Comparison of ENCODE assay signal across 8 mouse cellular contexts in the genomic region with DNA sequence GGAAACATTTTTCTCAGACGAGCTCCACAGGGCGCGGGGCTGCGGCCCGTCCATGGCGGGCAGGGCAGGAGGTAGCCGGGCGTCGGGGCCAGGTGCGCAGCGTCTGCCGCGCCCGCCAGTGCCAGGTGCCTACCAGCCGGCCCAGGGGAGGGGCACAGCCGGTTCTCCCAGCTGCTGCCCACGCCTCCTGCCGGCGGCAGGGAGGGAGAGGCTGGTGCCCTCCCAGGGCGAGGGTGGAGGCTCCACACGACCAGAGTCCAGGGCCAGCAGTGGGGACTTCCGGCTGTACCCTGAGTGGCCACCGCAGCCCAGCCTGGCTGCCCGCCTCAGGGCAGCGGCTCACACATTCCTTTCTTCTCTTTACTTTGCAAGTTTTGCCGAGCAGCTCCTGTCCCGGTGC. TPM values are rescaled to one million over a fixed set of nuclear protein-coding genes. Genes with fewer than 3 reads are reported as not detected.
A peak's percentile ranks its signal among the peaks of the same experiment; 100 is the strongest.
DNase-seq lines count a peak whose midpoint lies in the region; ATAC-seq and TF ChIP-seq lines count a peak whose summit lies in the region.

No protein-coding gene starts in this region.

- intact Hi-C loops in gastrocnemius, postnatal 36 days (cut with DNase I), result loop anchor here (5.0 kb wide), 1 partner anchor 33 kb away; no protein-coding TSS in a partner anchor

- no peak for DNase-seq in heart, adult 11 months
- DNase-seq in hindbrain, postnatal 0 days (ENCODE audit: low spot score), result no peak
- no peak for DNase-seq in liver, embryonic 11.5 days (ENCODE audit: low spot score)
- DNase-seq in natural killer cell, adult 2 months (ENCODE audit: low spot score in 2 of 2), result peak; percentile 51 to 71
- DNase-seq in cerebellum, postnatal 4 days (ENCODE audit: low spot score in 2 of 2), result no peak
- DNase-seq in gastrocnemius, adult 18-20 months (ENCODE audit: low spot score), result no peak
- DNase-seq in gastrocnemius, postnatal 36 days, result no peak

- H3K4me3 ChIP-seq in heart, embryonic 16.5 days (ENCODE audit: low read length), result peak overlapping the region; percentile 1; the same call in 1 of the 2 replicates
- 0 out of 2 replicates have a peak overlapping the region, but pooled peaks have one; percentile 2 for H3K4me3 ChIP-seq in hindbrain, postnatal 0 days (ENCODE audit: low read length)
- H3K4me3 ChIP-seq in liver, embryonic 11.5 days (ENCODE audit: low read depth, low read length), result peak overlapping the region; percentile 25; the same call in 1 of the 2 replicates

- H3K36me3 ChIP-seq in heart, embryonic 16.5 days (ENCODE audit: control insufficient read depth, insufficient read depth), result no peaks in the 10 kb centered on the region
- H3K36me3 ChIP-seq in hindbrain, postnatal 0 days (ENCODE audit: insufficient read depth, low read length), result no peaks in the 10 kb centered on the region
- no peaks in the 10 kb centered on the region for H3K36me3 ChIP-seq in liver, embryonic 11.5 days (ENCODE audit: control insufficient read depth, insufficient read depth, low read length)

- 7% methylated on average over 27 of the region's 27 CpGs for WGBS in heart, embryonic 16.5 days
- 20% methylated on average over 20 of the region's 27 CpGs for WGBS in hindbrain, postnatal 0 days
- 7% methylated on average over 27 of the region's 27 CpGs for WGBS in liver, embryonic 11.5 days

- TF ChIP-seq CTCF in hindbrain, postnatal 0 days (IDR thresholded peaks at IDR 0.05; ENCODE audit: low read depth), result no peak

- no peaks in the 10 kb centered on the region for H3K9me3 ChIP-seq in heart, embryonic 16.5 days (replicated peaks; ENCODE audit: control insufficient read depth, low read length)
- no peaks in the 10 kb centered on the region for H3K9me3 ChIP-seq in hindbrain, postnatal 0 days (ENCODE audit: low read length)
- no peaks in the 10 kb centered on the region for H3K9me3 ChIP-seq in liver, embryonic 11.5 days (ENCODE audit: control insufficient read depth, low read length)

- ATAC-seq in heart, embryonic 16.5 days (replicated peaks; ENCODE audit: extremely low read depth, insufficient read depth, low FRiP score), result no peak
- no peak for ATAC-seq in hindbrain, postnatal 0 days
- 0 out of 2 replicates have a peak, but pooled peaks have one; percentile 36 for ATAC-seq in liver, embryonic 11.5 days (replicated peaks; ENCODE audit: low FRiP score)

- peak overlapping the region; percentile 41 for H3K4me2 ChIP-seq in heart, embryonic 16.5 days (ENCODE audit: low read depth, low read length)
- peak overlapping the region; percentile 31 for H3K4me2 ChIP-seq in hindbrain, postnatal 0 days (ENCODE audit: low read depth, low read length)
- peak overlapping the region; percentile 56 for H3K4me2 ChIP-seq in liver, embryonic 11.5 days

- no peaks in the 10 kb centered on the region for H3K4me1 ChIP-seq in heart, embryonic 16.5 days (ENCODE audit: control insufficient read depth, insufficient read depth, low read length)
- no peaks in the 10 kb centered on the region for H3K4me1 ChIP-seq in hindbrain, postnatal 0 days (ENCODE audit: insufficient read depth, low read length)
- no peaks in the 10 kb centered on the region for H3K4me1 ChIP-seq in liver, embryonic 11.5 days (replicated peaks; ENCODE audit: control insufficient read depth, insufficient read depth, low read length)

- H3K27me3 ChIP-seq in heart, embryonic 16.5 days (ENCODE audit: control insufficient read depth, insufficient read depth, low read length), result peaks cover 26% of the 10 kb centered on the region
- H3K27me3 ChIP-seq in hindbrain, postnatal 0 days (ENCODE audit: insufficient read depth, low read length), result peaks cover 6% of the 10 kb centered on the region; the same call in 1 of the 2 replicates
- H3K27me3 ChIP-seq in liver, embryonic 11.5 days (replicated peaks; ENCODE audit: control insufficient read depth, insufficient read depth, low read length), result peaks cover 29% of the 10 kb centered on the region

- H3K9ac ChIP-seq in heart, embryonic 16.5 days (ENCODE audit: low read length), result peak overlapping the region; percentile 6; the same call in 1 of the 2 replicates
- 0 out of 2 replicates have a peak overlapping the region, but pooled peaks have one; percentile 13 for H3K9ac ChIP-seq in hindbrain, postnatal 0 days (replicated peaks; ENCODE audit: low read length)
- H3K9ac ChIP-seq in liver, embryonic 11.5 days (ENCODE audit: low read depth, low read length), result no peak overlapping the region

- H3K27ac ChIP-seq in heart, embryonic 16.5 days (ENCODE audit: low read length), result no peak overlapping the region
- no peak overlapping the region for H3K27ac ChIP-seq in hindbrain, postnatal 0 days
- no peak overlapping the region for H3K27ac ChIP-seq in liver, embryonic 11.5 days (ENCODE audit: low read depth, low read length)

RNA-seq across cellular contexts. Expression of gene Lmtk3, which starts 24.1 kb away (rescaled TPM):
- 0.53 and 0.57 TPM in 2 replicates for polyA plus RNA-seq in heart, embryonic 16.5 days (2015; fragmentation: Nextera tagmentation; extraction: Ambion mirVana)
- 125 and 133 TPM in 2 replicates for total RNA-seq in hindbrain, postnatal 0 days (2014; rRNA removed)
- polyA plus RNA-seq in hindbrain, postnatal 0 days (2015; fragmentation: Nextera tagmentation; extraction: Ambion mirVana), result 13.6 and 13.9 TPM in 2 replicates
- polyA plus RNA-seq in liver, embryonic 11.5 days (2014; fragmentation: Nextera tagmentation; extraction: Ambion mirVana), result 0.30 and 0.45 TPM in 2 replicates
- not detected for total RNA-seq in gastrocnemius, adult 18-20 months (2021)
- not detected for total RNA-seq in gastrocnemius, postnatal 36 days (2021)

RNA-seq across cellular contexts. Expression of gene Sult2b1, which starts 25.1 kb away (rescaled TPM):
- 0.66 and 0.72 TPM in 2 replicates for polyA plus RNA-seq in heart, embryonic 16.5 days (2015; fragmentation: Nextera tagmentation; extraction: Ambion mirVana)
- total RNA-seq in hindbrain, postnatal 0 days (2014; rRNA removed), result 4.7 and 12.1 TPM in 2 replicates
- 5.7 and 7.4 TPM in 2 replicates for polyA plus RNA-seq in hindbrain, postnatal 0 days (2015; fragmentation: Nextera tagmentation; extraction: Ambion mirVana)
- 0.65 and 0.70 TPM in 2 replicates for polyA plus RNA-seq in liver, embryonic 11.5 days (2014; fragmentation: Nextera tagmentation; extraction: Ambion mirVana)
- not detected for total RNA-seq in gastrocnemius, adult 18-20 months (2021)
- not detected for total RNA-seq in gastrocnemius, postnatal 36 days (2021)

RNA-seq across cellular contexts. Expression of gene Spaca4, which starts 33.8 kb away (rescaled TPM):
- not detected in 2 replicates for polyA plus RNA-seq in heart, embryonic 16.5 days (2015; fragmentation: Nextera tagmentation; extraction: Ambion mirVana)
- total RNA-seq in hindbrain, postnatal 0 days (2014; rRNA removed), result not detected in 2 replicates
- not detected in 2 replicates for polyA plus RNA-seq in hindbrain, postnatal 0 days (2015; fragmentation: Nextera tagmentation; extraction: Ambion mirVana)
- not detected in 2 replicates for polyA plus RNA-seq in liver, embryonic 11.5 days (2014; fragmentation: Nextera tagmentation; extraction: Ambion mirVana)
- total RNA-seq in gastrocnemius, adult 18-20 months (2021), result not detected
- total RNA-seq in gastrocnemius, postnatal 36 days (2021), result not detected

RNA-seq across cellular contexts. Expression of gene Fam83e, which starts 38.4 kb away (rescaled TPM):
- polyA plus RNA-seq in heart, embryonic 16.5 days (2015; fragmentation: Nextera tagmentation; extraction: Ambion mirVana), result 0.39 and 0.84 TPM in 2 replicates
- 0.11 and 0.16 TPM in 2 replicates for total RNA-seq in hindbrain, postnatal 0 days (2014; rRNA removed)
- polyA plus RNA-seq in hindbrain, postnatal 0 days (2015; fragmentation: Nextera tagmentation; extraction: Ambion mirVana), result 0.09 and 0.25 TPM in 2 replicates
- polyA plus RNA-seq in liver, embryonic 11.5 days (2014; fragmentation: Nextera tagmentation; extraction: Ambion mirVana), result 0.77 and 1.1 TPM in 2 replicates
- under 1 TPM in 1 of 2 experiments, not detected in 1; 0.18 TPM for total RNA-seq in gastrocnemius, adult 18-20 months (2021)
- under 1 TPM in 1 of 2 experiments, not detected in 1; 0.10 TPM for total RNA-seq in gastrocnemius, postnatal 36 days (2021)

RNA-seq across cellular contexts. Expression of gene Sphk2, which starts 41.6 kb away (rescaled TPM):
- polyA plus RNA-seq in heart, embryonic 16.5 days (2015; fragmentation: Nextera tagmentation; extraction: Ambion mirVana), result 18.9 and 19.1 TPM in 2 replicates
- 27.4 and 31.6 TPM in 2 replicates for total RNA-seq in hindbrain, postnatal 0 days (2014; rRNA removed)
- 17.8 and 18.5 TPM in 2 replicates for polyA plus RNA-seq in hindbrain, postnatal 0 days (2015; fragmentation: Nextera tagmentation; extraction: Ambion mirVana)
- polyA plus RNA-seq in liver, embryonic 11.5 days (2014; fragmentation: Nextera tagmentation; extraction: Ambion mirVana), result 24.2 and 25.6 TPM in 2 replicates
- total RNA-seq in gastrocnemius, adult 18-20 months (2021), result 10 to 100 TPM; 15.2 to 15.6 TPM
- 10 to 100 TPM; 12.2 to 12.7 TPM for total RNA-seq in gastrocnemius, postnatal 36 days (2021)

Comparison
In these comparisons a context has a peak if more than half of its experiments do, and no peak if none do; other contexts are left out.
1. DNase-seq: peak in natural killer cell, adult 2 months (2 of 2); none in heart, adult 11 months (single experiment), hindbrain, postnatal 0 days (single experiment), liver, embryonic 11.5 days (single experiment), cerebellum, postnatal 4 days (0 of 2), gastrocnemius, adult 18-20 months (single experiment) and gastrocnemius, postnatal 36 days (0 of 2).
2. RNA of gene Lmtk3, which starts 24.1 kb away (total RNA-seq): 125 to 133 TPM in hindbrain, postnatal 0 days; not detected in gastrocnemius, postnatal 36 days and not detected in gastrocnemius, adult 18-20 months; every median in the first group is over 100 times any median in the second.
3. Peak in every context shown above with its lines, with median percentiles within 50 percentile points of each other: H3K4me2 ChIP-seq and H3K4me3 ChIP-seq.